ENCODE assay signal across 9 mouse cellular contexts in the genomic region with DNA sequence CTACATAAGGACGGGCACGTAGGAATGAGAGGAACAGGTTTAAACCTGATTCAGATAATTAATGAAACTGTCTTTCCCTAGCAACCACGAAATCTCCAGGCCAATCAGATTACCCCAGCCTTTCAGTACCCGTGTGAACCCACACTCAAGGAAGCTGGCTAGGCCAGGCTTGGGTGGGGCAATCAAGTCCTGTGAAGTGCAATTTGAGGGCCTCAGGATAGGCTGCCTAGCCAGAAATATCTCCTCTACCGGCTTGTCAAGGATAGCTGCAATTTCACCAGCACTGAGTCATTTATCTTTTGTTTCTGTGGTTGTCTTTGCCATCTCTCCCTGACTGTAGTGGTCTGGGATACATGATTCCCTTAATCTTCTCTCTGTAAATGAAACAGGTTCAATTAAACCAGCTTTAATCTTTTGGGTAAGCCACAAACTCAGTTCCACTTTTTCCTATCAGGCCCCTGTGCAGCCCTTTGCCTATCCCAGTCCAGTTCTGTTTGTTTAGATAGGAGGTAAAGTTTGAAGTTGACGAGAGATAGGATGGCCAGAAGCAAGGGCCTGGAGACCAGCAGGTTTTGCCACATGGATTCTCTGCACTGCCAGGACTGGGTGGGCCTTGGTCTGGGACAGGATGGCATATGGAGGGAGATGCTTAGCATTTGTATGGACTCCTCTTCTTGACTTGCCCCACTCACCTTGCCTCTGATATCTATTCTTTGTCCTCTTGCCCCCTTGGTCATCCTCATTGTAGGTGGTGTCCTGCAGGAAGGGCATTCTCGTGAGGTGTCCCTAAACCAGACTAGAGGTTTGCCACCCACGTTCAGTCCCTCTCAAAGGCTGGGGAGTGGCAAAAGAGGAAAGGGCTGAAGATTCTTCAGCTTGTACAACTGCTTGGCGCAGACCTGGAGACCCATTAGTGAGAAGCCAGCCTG. TPM values are rescaled to one million over a fixed set of nuclear protein-coding genes. Genes with fewer than 3 reads are reported as not detected.
DNase-seq lines count a peak whose midpoint lies in the region; ATAC-seq lines count a peak whose summit lies in the region.
"Had no signal": no experiment of that assay in that cellular context is flagged by ENCODE, and none has a peak within 500 bp of the region (broad histone marks: within the 10 kb centered on the region; RNA-seq: fewer than 3 reads in every experiment).

No protein-coding gene starts in this region.

- peak overlapping the region; percentile 55 for H3K27ac ChIP-seq in embryonic facial prominence, embryonic 13.5 days
- H3K27ac ChIP-seq in embryonic facial prominence, embryonic 10.5 days (replicated peaks): no peak overlapping the region
- H3K27ac ChIP-seq in liver, embryonic 15.5 days (replicated peaks): no peak overlapping the region; the same call in 1 of the 2 replicates
- H3K27ac ChIP-seq in stomach, embryonic 16.5 days (ENCODE audit: low read length): peak overlapping the region; percentile 69
- H3K27ac ChIP-seq in forebrain, embryonic 12.5 days: no peak overlapping the region
- H3K27ac ChIP-seq: left cerebral cortex, adult 2 months had no signal

- peaks cover 33% of the 10 kb centered on the region for H3K4me1 ChIP-seq in embryonic facial prominence, embryonic 13.5 days
- 0 out of 2 replicates have a peak, but pooled peaks cover 8% of the 10 kb centered on the region for H3K4me1 ChIP-seq in embryonic facial prominence, embryonic 10.5 days
- peaks cover 19% of the 10 kb centered on the region for H3K4me1 ChIP-seq in liver, embryonic 15.5 days (replicated peaks)
- 0 out of 2 replicates have a peak, but pooled peaks cover 4% of the 10 kb centered on the region for H3K4me1 ChIP-seq in stomach, embryonic 16.5 days (ENCODE audit: control insufficient read depth, insufficient read depth, low read length)
- H3K4me1 ChIP-seq in forebrain, embryonic 12.5 days: no peaks in the 10 kb centered on the region

- WGBS in embryonic facial prominence, embryonic 13.5 days: 58% methylated on average over 9 of the region's 9 CpGs
- 72% methylated on average over 9 of the region's 9 CpGs for WGBS in embryonic facial prominence, embryonic 10.5 days
- whole genome bisulfite sequencing in liver, embryonic 15.5 days (ENCODE audit: insufficient replicate concordance): 22% methylated on average over 9 of the region's 9 CpGs
- 46% methylated on average over 9 of the region's 9 CpGs for WGBS in stomach, embryonic 16.5 days
- 73% methylated on average over 9 of the region's 9 CpGs for WGBS in forebrain, embryonic 12.5 days

- no peaks in the 10 kb centered on the region for H3K27me3 ChIP-seq in embryonic facial prominence, embryonic 13.5 days
- no peaks in the 10 kb centered on the region for H3K27me3 ChIP-seq in embryonic facial prominence, embryonic 10.5 days (replicated peaks; ENCODE audit: low read depth, poor library complexity, severe bottlenecking)
- H3K27me3 ChIP-seq in liver, embryonic 15.5 days: no peaks in the 10 kb centered on the region
- no peaks in the 10 kb centered on the region for H3K27me3 ChIP-seq in stomach, embryonic 16.5 days (ENCODE audit: control insufficient read depth, insufficient read depth, low read length)
- H3K27me3 ChIP-seq in forebrain, embryonic 12.5 days: no peaks in the 10 kb centered on the region

- H3K36me3 ChIP-seq in embryonic facial prominence, embryonic 13.5 days: no peaks in the 10 kb centered on the region
- H3K36me3 ChIP-seq in embryonic facial prominence, embryonic 10.5 days (replicated peaks): no peaks in the 10 kb centered on the region
- H3K36me3 ChIP-seq in liver, embryonic 15.5 days (replicated peaks): no peaks in the 10 kb centered on the region
- H3K36me3 ChIP-seq in stomach, embryonic 16.5 days (ENCODE audit: control insufficient read depth, insufficient read depth, low read length): no peaks in the 10 kb centered on the region
- no peaks in the 10 kb centered on the region for H3K36me3 ChIP-seq in forebrain, embryonic 12.5 days (replicated peaks)

- H3K4me2 ChIP-seq in embryonic facial prominence, embryonic 13.5 days: no peak overlapping the region
- no peak overlapping the region for H3K4me2 ChIP-seq in liver, embryonic 15.5 days
- no peak overlapping the region for H3K4me2 ChIP-seq in stomach, embryonic 16.5 days (ENCODE audit: low read depth, low read length)
- no peak overlapping the region for H3K4me2 ChIP-seq in forebrain, embryonic 12.5 days

- DNase-seq in embryonic facial prominence, embryonic 10.5 days (ENCODE audit: low spot score): no peak
- DNase-seq in urinary bladder, postnatal 14 days (ENCODE audit: low spot score): peak; percentile 72
- no peak for DNase-seq in urinary bladder, postnatal 10 days (ENCODE audit: low spot score)
- no peak for DNase-seq in cerebellum, postnatal 10 days

- H3K4me3 ChIP-seq in embryonic facial prominence, embryonic 13.5 days: no peak overlapping the region
- H3K4me3 ChIP-seq in embryonic facial prominence, embryonic 10.5 days: no peak overlapping the region
- H3K4me3 ChIP-seq in liver, embryonic 15.5 days (replicated peaks): no peak overlapping the region
- no peak overlapping the region for H3K4me3 ChIP-seq in stomach, embryonic 16.5 days (replicated peaks; ENCODE audit: low read length)
- H3K4me3 ChIP-seq in forebrain, embryonic 12.5 days (replicated peaks): no peak overlapping the region
- H3K4me3 ChIP-seq: left cerebral cortex, adult 2 months had no signal

- peak; percentile 69; the same call in 1 of the 2 replicates for ATAC-seq in embryonic facial prominence, embryonic 13.5 days (ENCODE audit: insufficient number of reproducible peaks, insufficient read depth, low FRiP score, low TSS enrichment, low read depth)
- peak; percentile 37; the same call in 1 of the 2 replicates for ATAC-seq in liver, embryonic 15.5 days (ENCODE audit: insufficient read depth)
- ATAC-seq in stomach, embryonic 16.5 days (ENCODE audit: insufficient read depth, low FRiP score): peak; percentile 90
- ATAC-seq in forebrain, embryonic 12.5 days (ENCODE audit: low FRiP score): no peak

- no peaks in the 10 kb centered on the region for H3K9me3 ChIP-seq in embryonic facial prominence, embryonic 13.5 days
- no peaks in the 10 kb centered on the region for H3K9me3 ChIP-seq in embryonic facial prominence, embryonic 10.5 days
- H3K9me3 ChIP-seq in liver, embryonic 15.5 days (replicated peaks): no peaks in the 10 kb centered on the region
- H3K9me3 ChIP-seq in stomach, embryonic 16.5 days (replicated peaks; ENCODE audit: control insufficient read depth, low read length): no peaks in the 10 kb centered on the region
- H3K9me3 ChIP-seq in forebrain, embryonic 12.5 days: no peaks in the 10 kb centered on the region

- no peak overlapping the region for H3K9ac ChIP-seq in embryonic facial prominence, embryonic 13.5 days
- H3K9ac ChIP-seq in liver, embryonic 15.5 days: no peak overlapping the region
- H3K9ac ChIP-seq in stomach, embryonic 16.5 days (ENCODE audit: low read length): no peak overlapping the region
- no peak overlapping the region for H3K9ac ChIP-seq in forebrain, embryonic 12.5 days

RNA-seq across cellular contexts. Expression of gene Ahnak, which starts 44.6 kb away (rescaled TPM):
- 51.0 and 57.8 TPM in 2 replicates for polyA plus RNA-seq in embryonic facial prominence, embryonic 13.5 days (2015; fragmentation: Nextera tagmentation; extraction: Ambion mirVana)
- polyA plus RNA-seq in embryonic facial prominence, embryonic 10.5 days (2016; fragmentation: Nextera tagmentation; extraction: Ambion mirVana): 9.3 and 10.0 TPM in 2 replicates
- 2.5 and 3.0 TPM in 2 replicates for polyA plus RNA-seq in liver, embryonic 15.5 days (2015; fragmentation: Nextera tagmentation; extraction: Ambion mirVana)
- polyA plus RNA-seq in stomach, embryonic 16.5 days (2015; fragmentation: Nextera tagmentation; extraction: Ambion mirVana): 46.4 and 48.3 TPM in 2 replicates
- polyA plus RNA-seq in forebrain, embryonic 12.5 days (2016; fragmentation: Nextera tagmentation; extraction: Ambion mirVana): 6.4 and 8.5 TPM in 2 replicates

RNA-seq across cellular contexts. Expression of gene Scgb1a1, which starts 54.1 kb away (rescaled TPM):
- polyA plus RNA-seq in embryonic facial prominence, embryonic 13.5 days (2015; fragmentation: Nextera tagmentation; extraction: Ambion mirVana): not detected in 2 replicates
- not detected in 2 replicates for polyA plus RNA-seq in embryonic facial prominence, embryonic 10.5 days (2016; fragmentation: Nextera tagmentation; extraction: Ambion mirVana)
- not detected in 2 replicates for polyA plus RNA-seq in liver, embryonic 15.5 days (2015; fragmentation: Nextera tagmentation; extraction: Ambion mirVana)
- polyA plus RNA-seq in stomach, embryonic 16.5 days (2015; fragmentation: Nextera tagmentation; extraction: Ambion mirVana): 0.75 and 1.3 TPM in 2 replicates
- not detected in 2 replicates for polyA plus RNA-seq in forebrain, embryonic 12.5 days (2016; fragmentation: Nextera tagmentation; extraction: Ambion mirVana)

Comparison
In these comparisons a context has a peak if more than half of its experiments do, and no peak if none do; other contexts are left out.
1. H3K27ac ChIP-seq: peak in embryonic facial prominence, embryonic 13.5 days (single experiment) and stomach, embryonic 16.5 days (single experiment); none in embryonic facial prominence, embryonic 10.5 days (single experiment), liver, embryonic 15.5 days (single experiment) and forebrain, embryonic 12.5 days (single experiment).